Mouse (Mus musculus) myocyte (in vitro differentiated cells): ENCODE results near the gene Vps13d. TPM values are rescaled to one million over a fixed set of nuclear protein-coding genes. Genes with fewer than 3 reads are reported as not detected.

Experiments used
- H3K27me3 ChIP-seq: one replicate; pipeline ENCODE4 v1.6.1; 2011; ENCODE audit not compliant: control insufficient read depth, insufficient read depth, insufficient read length
- H3K36me3 ChIP-seq: one replicate; pipeline ENCODE4 v1.6.1; 2011; ENCODE audit not compliant: control insufficient read depth, insufficient read depth
- H3K4me2 ChIP-seq: one replicate; pipeline ENCODE4 v1.6.1; 2011; ENCODE audit warnings: low read depth, control low read depth
- H3K4me3 ChIP-seq: one replicate; pipeline ENCODE4 v1.5.1; 2011; ENCODE audit warnings: mild to moderate bottlenecking, control low read depth, moderate library complexity
- H3K79me2 ChIP-seq: one replicate; pipeline ENCODE4 v1.6.1; 2011; ENCODE audit not compliant: control insufficient read depth, insufficient read depth
- H3ac ChIP-seq: one replicate; pipeline ENCODE4 v1.6.1; 2011; ENCODE audit not compliant: control insufficient read depth, insufficient read length
- CEBPB ChIP-seq: IDR thresholded peaks from 2 replicates; pipeline ENCODE4 v1.6.1; 2011; ENCODE audit warnings: mild to moderate bottlenecking, moderate library complexity; ENCODE audit not compliant: poor library complexity, insufficient read depth, severe bottlenecking
- E2F4 ChIP-seq: IDR thresholded peaks from one replicate; pipeline ENCODE4 v1.6.1; 2011; ENCODE audit warnings: mild to moderate bottlenecking, control low read depth, moderate library complexity; ENCODE audit not compliant: insufficient read depth
- MAX ChIP-seq: IDR thresholded peaks from one replicate; pipeline ENCODE4 v1.6.1; 2011; ENCODE audit warnings: low read depth, mild to moderate bottlenecking, control low read depth
- MYOD1 ChIP-seq, 3 experiments: IDR thresholded peaks; one replicate each; pipeline ENCODE4 v1.6.1; 2011; ENCODE audit warnings: control low read depth in 2 of 3, low read depth in 2 of 3, mild to moderate bottlenecking in 2 of 3, moderate library complexity in 1 of 3; ENCODE audit not compliant: insufficient read length in 2 of 3, control insufficient read depth in 1 of 3
- MYOG ChIP-seq, 3 experiments: IDR thresholded peaks; one replicate each; pipeline ENCODE4 v1.6.1; 2011; ENCODE audit warnings: control low read depth in 2 of 3, low read depth in 2 of 3, mild to moderate bottlenecking in 2 of 3; ENCODE audit not compliant: insufficient read length in 2 of 3, control insufficient read depth in 1 of 3, insufficient read depth in 1 of 3
- POLR2A ChIP-seq: IDR thresholded peaks from one replicate; pipeline ENCODE4 v1.6.1; 2011; ENCODE audit warnings: low read depth, mild to moderate bottlenecking, control low read depth, moderate library complexity; ENCODE audit not compliant: insufficient read length
- POLR2AphosphoS2 ChIP-seq: IDR thresholded peaks from one replicate; pipeline ENCODE4 v1.6.1; 2011; ENCODE audit warnings: low read depth, control low read depth; ENCODE audit not compliant: insufficient read length
- REST ChIP-seq: IDR thresholded peaks from one replicate; pipeline ENCODE4 v1.6.1; 2011; ENCODE audit warnings: mild to moderate bottlenecking, control low read depth, moderate library complexity; ENCODE audit not compliant: insufficient read depth, insufficient read length
- SRF ChIP-seq: IDR thresholded peaks from one replicate; pipeline ENCODE4 v1.6.1; 2011; ENCODE audit warnings: low read depth; ENCODE audit not compliant: control insufficient read depth, insufficient read length
- TCF12 ChIP-seq: IDR thresholded peaks from one replicate; pipeline ENCODE4 v1.6.1; 2011; ENCODE audit warnings: mild to moderate bottlenecking, control low read depth; ENCODE audit not compliant: poor library complexity, insufficient read depth, severe bottlenecking
- TCF3 ChIP-seq: IDR thresholded peaks from one replicate; pipeline ENCODE4 v1.6.1; 2011; ENCODE audit warnings: low read depth, control low read depth; ENCODE audit not compliant: insufficient read length
- USF1 ChIP-seq: IDR thresholded peaks from one replicate; pipeline ENCODE4 v1.6.1; 2011; ENCODE audit warnings: low read depth, mild to moderate bottlenecking, control low read depth, moderate library complexity
- polyA plus RNA-seq: library from polyadenylated mRNA; unstranded; fragments of >200 nt; fragmentation: generic; extraction: Trizol; gene quantifications from one replicate; pipeline ENCODE4 v1.2.1, GENCODE M21; 2012; ENCODE audit warnings: missing spikeins

Gene Vps13d
- polyA plus RNA-seq, 1 experiment: 20.0 TPM

DNA sequence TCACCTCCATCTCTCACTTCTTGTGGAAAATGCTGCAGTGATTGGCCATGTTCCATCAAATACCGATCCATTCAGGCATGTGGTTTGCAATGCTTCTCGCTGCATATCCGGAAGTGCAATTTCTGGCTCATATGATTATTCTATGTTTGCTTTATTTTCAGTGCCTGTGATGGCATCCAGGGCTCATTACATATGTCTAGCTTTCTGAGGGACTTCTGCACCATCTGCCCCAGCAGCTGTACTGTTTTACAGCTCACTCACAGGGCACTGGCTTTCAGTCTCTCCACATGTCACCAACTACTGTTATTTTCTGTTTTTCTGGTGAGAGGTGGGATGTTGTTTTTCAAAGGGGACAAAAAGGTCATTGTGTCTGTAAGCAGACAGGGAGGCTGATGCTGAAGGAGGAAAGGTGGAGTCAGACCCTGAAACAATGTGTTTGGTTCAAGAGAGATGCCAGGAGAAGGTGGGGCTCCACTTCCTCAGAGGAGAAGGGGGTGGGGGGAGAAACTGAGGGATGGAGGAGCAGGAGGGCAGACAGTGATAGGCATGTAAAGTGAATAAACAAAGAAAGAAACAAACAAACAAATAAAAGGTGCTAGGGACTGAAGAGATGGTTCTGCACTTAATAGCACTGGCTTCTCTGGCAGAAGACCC, 13.0 kb upstream of the Vps13d start:
- TF ChIP-seq MAX (no peak), POLR2AphosphoS2 (no peak), TCF3 (no peak), SRF (no peak), REST (no peak), POLR2A (no peak), MYOD1 (IDR thresholded peaks at IDR 0.05; ENCODE audit: control insufficient read depth in 1 of 3, insufficient read length in 2 of 3, low read depth in 2 of 3) (no peak), E2F4 (no peak), MYOG (IDR thresholded peaks at IDR 0.05; ENCODE audit: control insufficient read depth in 1 of 3, insufficient read depth in 1 of 3, insufficient read length in 2 of 3, low read depth in 2 of 3) (no peak), CEBPB (no peak), USF1 (no peak), TCF12 (no peak)
- Histone ChIP-seq H3ac (no peak overlapping the region), H3K4me2 (no peak overlapping the region)

DNA sequence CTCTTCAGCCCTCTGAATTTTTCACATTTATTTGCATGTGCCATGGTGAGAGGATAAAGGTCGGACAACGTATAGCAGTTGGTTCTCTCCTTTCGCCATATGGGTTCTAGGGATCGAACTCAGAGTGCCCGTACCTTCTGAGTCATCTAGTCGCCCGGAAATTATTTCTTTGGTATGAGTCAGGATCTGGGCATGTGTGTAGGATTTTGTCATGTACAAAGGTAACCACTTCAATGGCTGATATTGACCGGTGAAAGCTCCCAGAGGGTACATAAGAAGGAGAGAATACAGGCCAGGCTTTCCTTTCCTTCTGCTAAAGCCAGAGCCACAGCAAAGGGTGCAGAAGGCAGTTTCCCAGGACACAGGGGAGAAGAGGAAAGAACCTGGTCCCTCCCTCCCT, 10.0 kb upstream of the Vps13d start:
- no peak overlapping the region for H3ac ChIP-seq
- H3K79me2 ChIP-seq: no peaks in the 10 kb centered on the region
- no peaks in the 10 kb centered on the region for H3K27me3 ChIP-seq
- no peak for TF ChIP-seq POLR2AphosphoS2
- no peak for TF ChIP-seq TCF12
- no peak for TF ChIP-seq SRF
- no peak for TF ChIP-seq MYOD1 (IDR thresholded peaks at IDR 0.05; ENCODE audit: control insufficient read depth in 1 of 3, insufficient read length in 2 of 3, low read depth in 2 of 3)
- TF ChIP-seq CEBPB: no peak
- no peak for TF ChIP-seq REST
- no peak for TF ChIP-seq MYOG (IDR thresholded peaks at IDR 0.05; ENCODE audit: control insufficient read depth in 1 of 3, insufficient read depth in 1 of 3, insufficient read length in 2 of 3, low read depth in 2 of 3)
- TF ChIP-seq POLR2A: no peak
- no peak for TF ChIP-seq TCF3
- TF ChIP-seq USF1: no peak
- TF ChIP-seq MAX: no peak
- H3K4me2 ChIP-seq: no peak overlapping the region
- H3K4me3 ChIP-seq: no peak overlapping the region
- no peaks in the 10 kb centered on the region for H3K36me3 ChIP-seq

More for the DNA sequence above, 13.0 kb upstream of the Vps13d start:
- Histone ChIP-seq H3K36me3 (no peaks in the 10 kb centered on the region), H3K4me3 (no peak overlapping the region), H3K79me2 (no peaks in the 10 kb centered on the region), H3K27me3 (no peaks in the 10 kb centered on the region)

- H3K36me3 ChIP-seq: no peaks in the 10 kb centered on the region
- no peak overlapping the region for H3K4me3 ChIP-seq
- no peak overlapping the region for H3K4me2 ChIP-seq
- no peaks in the 10 kb centered on the region for H3K27me3 ChIP-seq
- no peak for TF ChIP-seq CEBPB
- H3K79me2 ChIP-seq: no peaks in the 10 kb centered on the region
- no peak overlapping the region for H3ac ChIP-seq
Measured at GRCm38 (mm10) chr4:145203305-145203704, 8.5 kb upstream of the Vps13d start.

GRCm38 (mm10) chr4:145201424-145201823, 6.6 kb upstream of the Vps13d start:
- H3K4me2 ChIP-seq: peak overlapping the region; percentile 8
- H3K27me3 ChIP-seq: no peaks in the 10 kb centered on the region
- TF ChIP-seq E2F4: no peak
- no peak for TF ChIP-seq POLR2A
- no peak for TF ChIP-seq MYOG (IDR thresholded peaks at IDR 0.05; ENCODE audit: control insufficient read depth in 1 of 3, insufficient read depth in 1 of 3, insufficient read length in 2 of 3, low read depth in 2 of 3)
- no peak for TF ChIP-seq TCF3
- no peak for TF ChIP-seq MYOD1 (IDR thresholded peaks at IDR 0.05; ENCODE audit: control insufficient read depth in 1 of 3, insufficient read length in 2 of 3, low read depth in 2 of 3)
- no peak for TF ChIP-seq TCF12
- TF ChIP-seq SRF: no peak
- no peak overlapping the region for H3ac ChIP-seq
- H3K36me3 ChIP-seq: no peaks in the 10 kb centered on the region
- no peak overlapping the region for H3K4me3 ChIP-seq
- no peaks in the 10 kb centered on the region for H3K79me2 ChIP-seq

- H3K36me3 ChIP-seq: no peaks in the 10 kb centered on the region
- H3K27me3 ChIP-seq: no peaks in the 10 kb centered on the region
- H3K4me2 ChIP-seq: peak overlapping the region; percentile 35
- no peaks in the 10 kb centered on the region for H3K79me2 ChIP-seq
- no peak overlapping the region for H3ac ChIP-seq
- no peak overlapping the region for H3K4me3 ChIP-seq
- peak; percentile 81 for TF ChIP-seq CEBPB
- no peak for TF ChIP-seq MYOG (IDR thresholded peaks at IDR 0.05; ENCODE audit: control insufficient read depth in 1 of 3, insufficient read depth in 1 of 3, insufficient read length in 2 of 3, low read depth in 2 of 3)
Measured at GRCm38 (mm10) chr4:145199982-145200699, 5.3 kb upstream of the Vps13d start.
